Mouse (Mus musculus) adrenal gland, adult (tissue): ENCODE data around the gene Gm38394.

ENCODE experiments used
- DNase-seq, 2 experiments: peaks; one replicate each; pipeline ENCODE4 v3.0.0; 2022 to 2023; ENCODE audit warnings: low spot score in 1 of 2; ENCODE audit not compliant: inconsistent age in 2 of 2

Gene Gm38394

DNA sequence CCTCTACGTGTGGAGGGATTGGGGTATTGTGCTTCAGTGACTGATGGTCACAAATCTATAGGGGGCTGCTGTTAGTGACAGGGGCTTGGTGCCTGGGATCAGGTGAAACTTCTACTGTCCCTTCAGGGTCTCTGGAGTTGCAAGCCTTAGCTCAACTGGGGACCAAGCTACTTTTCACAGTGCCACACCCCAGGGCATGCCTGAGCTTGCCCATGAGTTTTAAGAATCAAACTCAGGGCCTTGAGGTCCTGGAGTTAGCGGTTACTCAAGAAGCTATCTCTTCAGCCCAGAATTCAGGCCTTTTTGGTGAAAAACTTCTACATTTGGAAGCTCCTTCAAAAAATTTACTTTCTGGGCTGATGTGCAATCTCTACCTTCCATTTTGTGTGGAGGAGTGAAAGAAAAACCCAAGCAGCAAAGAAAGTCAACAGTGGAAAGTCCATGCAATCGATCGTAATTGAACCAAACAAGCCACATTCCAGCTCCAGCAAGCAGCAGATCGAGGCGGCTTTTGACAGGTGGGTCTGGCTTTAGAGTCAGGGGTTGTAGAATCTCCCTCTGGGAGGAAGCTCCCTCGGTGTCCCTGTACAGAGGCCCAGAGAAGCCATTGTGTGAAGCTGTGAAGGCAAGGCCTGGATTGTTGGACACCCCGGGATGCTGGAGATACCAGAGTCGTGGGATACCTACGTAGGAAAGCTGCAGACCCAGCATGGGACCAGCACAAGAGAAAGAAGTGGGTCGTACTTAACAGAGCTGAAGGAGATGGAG lies 3.3 kb upstream of the Gm38394 start:
- no peak for DNase-seq

- no peak for DNase-seq
These were observed 2.3 kb upstream of the Gm38394 start for GRCm38 (mm10) chr1:133663427-133663826.

GRCm38 (mm10) chr1:133662941-133663340 lies 1.8 kb upstream of the Gm38394 start:
- no peak for DNase-seq

DNA sequence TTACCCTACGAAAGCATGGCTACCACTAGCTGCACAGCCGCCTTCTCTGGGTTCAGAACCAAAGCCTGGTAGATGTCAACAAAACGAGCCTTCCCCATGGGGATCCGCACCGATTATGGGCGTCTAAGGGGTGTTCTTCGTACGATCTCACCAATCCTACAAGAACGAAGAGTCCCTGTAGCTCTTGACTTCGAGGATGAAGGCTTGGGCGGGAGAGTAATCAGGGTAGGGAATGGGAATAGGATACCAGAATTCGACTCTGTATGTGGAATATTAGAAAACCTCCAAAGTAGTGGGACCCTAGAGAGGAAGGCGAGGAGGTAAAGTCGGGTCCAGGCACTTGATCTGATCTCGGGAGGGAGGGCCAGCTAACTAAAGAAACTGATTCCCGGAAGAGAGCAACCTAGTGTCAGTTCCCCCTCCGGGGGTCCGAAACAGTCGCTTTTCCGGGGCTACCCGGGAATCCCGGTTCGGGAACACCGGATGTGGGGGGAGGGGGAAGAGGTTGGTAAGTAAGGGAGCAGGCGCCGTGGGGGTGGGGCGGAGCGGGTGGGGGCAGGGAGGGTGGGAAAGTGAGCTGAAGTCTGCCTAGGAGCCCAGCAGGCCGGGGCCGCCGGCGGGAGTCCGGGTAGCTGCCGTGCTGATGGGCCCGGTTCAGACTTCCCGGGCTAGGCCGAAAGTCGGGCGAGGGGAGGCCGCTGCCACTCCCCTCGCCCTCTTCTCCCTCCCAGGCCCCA lies 484 bp downstream of the Gm38394 start, which contains the start of gene Zbed6:
Zbed6 (minus strand) TSS at position 420 of the 737 bp plus-strand sequence.
- peak; percentile 74 to 90 for DNase-seq

DNA sequence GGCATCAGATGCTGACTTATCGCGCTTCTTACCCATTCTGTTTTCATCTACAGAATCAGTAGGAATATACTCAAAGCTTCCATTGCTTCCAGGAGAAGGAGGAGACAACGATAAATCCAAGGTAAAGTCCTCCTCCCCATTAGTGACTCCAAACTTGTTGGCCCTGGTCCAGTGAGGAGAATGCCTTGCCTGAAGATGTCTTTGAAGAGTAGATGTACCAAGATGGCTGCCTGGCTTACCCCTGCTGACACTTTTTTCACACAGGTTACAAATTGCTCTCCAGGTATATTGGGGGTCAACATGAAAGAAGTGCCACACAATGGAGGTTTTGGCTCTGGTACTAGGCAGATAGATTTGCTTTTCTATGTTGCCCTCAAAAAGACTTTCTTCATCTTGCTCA lies 2.2 kb downstream of the Gm38394 start:
- peak in 1 of 2 experiments; percentile 50 for DNase-seq

DNA sequence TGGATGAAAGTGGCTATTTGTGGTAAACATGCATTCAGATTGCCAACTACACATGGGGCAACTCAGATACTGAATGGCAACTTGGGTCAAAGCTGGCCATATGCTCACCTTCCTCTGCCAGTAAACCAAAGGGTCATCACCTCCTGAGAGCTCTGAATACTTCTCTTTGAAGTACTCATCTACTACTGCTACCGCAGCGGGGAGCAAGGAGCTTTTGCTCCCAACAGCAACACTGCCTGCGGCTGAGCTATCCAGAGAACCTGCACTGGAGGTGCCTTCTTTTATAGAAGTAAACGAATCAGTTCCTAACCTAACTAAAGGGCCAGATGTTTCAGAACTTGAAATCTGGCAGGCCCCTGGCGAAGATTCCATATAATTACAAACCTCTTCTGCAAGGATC lies 4.3 kb downstream of the Gm38394 start:
- no peak for DNase-seq

- no peak for DNase-seq
These were observed 8.1 kb downstream of the Gm38394 start for GRCm38 (mm10) chr1:133653033-133653432.

GRCm38 (mm10) chr1:133650288-133651055 lies 10.6 kb downstream of the Gm38394 start:
- DNase-seq = no peak

DNA sequence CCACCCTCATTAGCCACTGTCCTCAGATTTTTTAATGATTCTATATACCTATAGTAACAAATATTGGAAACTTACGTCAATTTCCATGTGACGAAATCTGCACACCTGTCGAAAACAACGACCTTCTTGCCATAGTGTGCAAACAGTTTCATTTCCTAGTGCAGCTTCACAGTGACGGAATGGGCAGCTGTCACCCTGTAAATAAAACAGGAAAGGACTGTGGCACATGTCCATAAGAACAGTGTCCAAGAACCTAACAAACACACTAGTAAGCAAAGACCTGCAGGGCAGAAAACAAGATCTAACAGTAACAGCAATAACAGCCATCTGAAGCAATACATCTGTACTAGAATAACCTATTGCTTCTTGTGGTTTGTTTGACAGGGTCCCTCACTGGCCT lies 15.5 kb downstream of the Gm38394 start:
- DNase-seq = no peak

DNA sequence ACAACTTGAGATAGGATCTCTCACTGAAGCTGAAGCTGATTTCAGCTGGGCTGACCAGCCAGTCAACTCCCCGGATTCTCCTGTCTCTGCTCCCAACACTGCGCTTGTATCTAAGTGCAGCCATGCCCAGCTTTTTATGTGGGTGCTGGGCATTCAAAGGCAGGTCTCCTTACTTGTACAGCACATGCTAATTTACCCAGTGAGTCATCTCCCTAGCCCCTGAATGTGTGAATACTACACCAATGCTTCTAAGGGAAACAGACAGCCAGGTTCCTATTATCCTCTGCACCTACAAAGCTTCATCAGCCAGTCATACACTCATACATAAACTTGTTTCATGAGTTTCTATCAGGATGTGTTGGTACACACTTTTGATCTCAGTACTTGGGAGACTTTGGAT lies 20.0 kb downstream of the Gm38394 start:
- DNase-seq = no peak

GRCm38 (mm10) chr1:133638517-133638916 lies 22.6 kb downstream of the Gm38394 start:
- DNase-seq = no peak

GRCm38 (mm10) chr1:133632168-133632567 lies 28.9 kb downstream of the Gm38394 start:
- no peak for DNase-seq

DNA sequence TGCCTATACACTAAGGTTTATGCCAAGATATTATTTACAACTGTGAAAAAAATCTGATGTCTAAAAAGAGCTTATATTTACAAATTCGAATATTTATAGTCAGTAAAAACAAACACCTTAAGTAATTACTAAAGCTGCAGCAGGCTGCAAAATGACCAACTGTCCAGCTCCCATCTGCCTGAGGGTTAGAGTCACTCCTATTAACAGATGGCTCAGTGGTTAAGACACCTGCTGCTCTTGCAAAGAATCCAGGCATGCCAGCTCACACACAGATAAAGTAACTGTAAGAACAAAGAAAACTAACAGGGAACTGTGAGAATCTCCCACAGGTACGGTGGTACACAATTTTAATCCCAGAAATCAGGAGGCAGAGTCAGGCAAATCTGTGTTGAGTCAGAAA lies 36.1 kb downstream of the Gm38394 start:
- no peak for DNase-seq

- no peak for DNase-seq
These were observed 42.8 kb downstream of the Gm38394 start for GRCm38 (mm10) chr1:133618311-133618710.

- DNase-seq = no peak
These were observed 43.2 kb downstream of the Gm38394 start for GRCm38 (mm10) chr1:133617908-133618307.

DNA sequence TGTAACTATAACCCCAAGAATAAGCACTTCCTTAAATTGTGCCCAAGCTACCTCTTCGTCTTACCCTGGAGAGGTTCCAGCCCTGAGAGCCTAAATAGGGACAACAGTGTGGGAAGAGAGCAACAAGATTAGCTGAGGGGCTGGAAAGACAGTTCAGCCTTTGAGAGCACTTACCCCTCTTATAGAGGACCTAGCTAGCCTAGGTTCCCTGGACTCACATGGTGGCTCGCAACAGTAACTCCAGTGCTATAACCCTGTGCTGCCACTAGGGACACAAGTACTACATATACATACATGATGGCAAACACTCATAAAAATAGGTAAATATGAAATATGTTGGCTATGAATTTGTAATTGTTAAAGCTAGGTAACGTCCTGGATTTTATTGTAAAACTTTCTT lies 47.3 kb downstream of the Gm38394 start:
- no peak for DNase-seq

GRCm38 (mm10) chr1:133611436-133611835 lies 49.7 kb downstream of the Gm38394 start:
- DNase-seq = no peak

DNA sequence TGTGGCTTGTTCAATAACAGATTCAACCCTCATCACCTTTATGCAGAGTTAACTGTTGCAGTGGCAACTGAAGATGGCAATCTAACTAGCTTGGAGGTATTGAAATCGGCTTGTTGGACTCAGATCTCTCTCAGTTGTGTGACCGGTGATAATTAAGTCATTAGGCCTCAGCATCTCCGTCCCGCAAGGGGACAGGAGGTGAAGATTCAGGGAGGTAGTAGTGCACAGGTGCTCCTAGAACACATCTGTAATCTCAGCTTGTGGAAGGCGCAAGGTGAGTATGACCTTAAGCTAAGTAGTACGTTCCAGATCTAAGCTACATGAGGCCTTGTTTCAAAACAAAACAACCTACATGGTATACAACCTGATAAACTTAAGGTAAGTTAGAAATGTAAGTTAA lies 50.5 kb downstream of the Gm38394 start:
- no peak for DNase-seq

DNA sequence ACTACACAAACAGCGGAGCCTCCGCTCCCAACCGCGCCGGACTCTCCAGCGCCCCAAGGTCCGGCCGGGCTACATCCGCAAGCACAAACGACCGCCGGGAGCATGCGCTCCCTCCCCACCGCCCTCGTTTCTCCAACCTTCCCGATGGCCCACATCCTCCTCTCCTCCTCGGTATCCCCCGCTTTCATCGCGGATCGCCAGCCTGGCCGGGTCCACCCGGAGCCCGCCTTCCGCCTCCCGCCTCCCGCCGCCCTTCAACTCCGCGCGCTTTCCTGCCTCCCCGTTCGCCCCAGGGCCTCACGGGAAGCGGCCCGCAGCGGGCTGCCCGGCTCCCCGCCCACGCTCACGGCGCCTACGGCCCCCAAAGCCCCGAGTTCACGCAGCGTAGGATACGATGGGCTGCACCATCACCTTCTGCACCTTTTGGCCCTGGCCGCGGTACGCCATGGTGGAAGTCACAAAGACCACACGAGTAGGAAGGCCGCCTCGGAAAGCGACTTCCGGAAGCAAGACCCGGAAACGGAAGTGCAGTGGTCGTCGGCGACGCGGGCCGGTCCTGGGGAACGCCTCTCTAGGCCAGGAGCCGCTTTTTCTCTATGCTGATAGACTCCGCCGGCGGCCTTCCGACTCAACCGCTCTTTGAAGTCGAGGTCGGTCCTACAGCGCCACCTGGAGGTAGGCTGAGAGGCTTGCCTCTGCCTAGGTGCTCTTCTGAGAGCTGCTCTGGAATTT lies 51.2 kb downstream of the Gm38394 start, which contains the start of gene Snrpe:
Snrpe (minus strand) TSS at position 521 of the 732 bp plus-strand sequence.
- DNase-seq = peak; percentile 96 to 99

DNA sequence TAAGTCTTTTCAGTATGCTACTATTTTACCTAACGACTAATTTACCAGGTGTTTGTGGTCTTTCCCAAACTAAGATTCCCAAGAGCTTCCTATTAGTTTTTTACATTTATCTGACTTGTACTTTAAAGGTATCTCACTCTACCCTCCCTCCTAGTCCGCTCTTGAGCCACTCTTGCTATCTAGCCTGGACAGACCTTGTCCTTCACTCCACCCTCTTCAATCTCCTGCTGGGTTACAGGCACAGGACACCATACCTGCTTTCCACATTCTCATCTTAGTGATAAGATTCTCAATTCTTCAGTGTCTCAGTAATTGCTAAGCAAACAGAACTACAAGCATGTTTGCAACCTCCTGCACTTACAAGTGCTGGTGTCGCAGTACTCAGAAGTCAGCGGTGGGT lies 57.9 kb downstream of the Gm38394 start:
- DNase-seq = no peak
